Mouse (Mus musculus): Measurements from ENCODE around the gene 9030025P20Rik.
"Not testable (repeated sequence)": the region's sequence is repeated elsewhere in the genome, so short reads cannot be mapped to it uniquely, and the experiment has no call there.

The 9030025P20Rik gene

DNA sequence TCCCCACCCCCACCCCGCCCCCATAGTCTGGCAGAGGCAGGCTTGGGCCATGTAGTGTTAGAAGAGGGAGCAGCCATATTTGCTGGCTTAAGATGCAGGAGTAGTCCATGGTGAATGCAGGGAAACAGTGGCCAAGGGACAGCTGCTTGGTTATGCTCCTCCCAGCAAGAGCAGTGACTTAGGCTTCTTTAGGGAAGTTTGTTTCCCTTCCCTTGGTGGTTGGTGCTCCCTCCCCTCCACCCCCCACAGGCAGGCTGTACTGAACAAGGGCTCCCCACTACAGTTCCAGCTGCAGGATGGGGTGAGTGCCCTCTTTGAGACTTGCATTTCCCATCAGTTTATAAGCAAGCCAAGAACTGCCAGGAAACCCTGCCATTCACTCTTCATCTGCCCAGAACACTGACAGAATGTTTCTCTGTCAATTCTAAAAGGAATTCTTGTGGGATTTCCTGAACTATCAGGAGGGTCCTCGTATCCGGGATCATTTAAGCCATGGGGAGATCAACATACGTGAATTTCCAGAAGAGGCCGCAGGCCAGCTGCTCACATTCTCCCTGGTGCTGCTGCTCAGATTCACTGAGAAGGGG, 11.9 kb downstream of the 9030025P20Rik start:
- not testable (repeated sequence) for DNase-seq (ENCODE audit: low spot score in 2 of 2)

DNA sequence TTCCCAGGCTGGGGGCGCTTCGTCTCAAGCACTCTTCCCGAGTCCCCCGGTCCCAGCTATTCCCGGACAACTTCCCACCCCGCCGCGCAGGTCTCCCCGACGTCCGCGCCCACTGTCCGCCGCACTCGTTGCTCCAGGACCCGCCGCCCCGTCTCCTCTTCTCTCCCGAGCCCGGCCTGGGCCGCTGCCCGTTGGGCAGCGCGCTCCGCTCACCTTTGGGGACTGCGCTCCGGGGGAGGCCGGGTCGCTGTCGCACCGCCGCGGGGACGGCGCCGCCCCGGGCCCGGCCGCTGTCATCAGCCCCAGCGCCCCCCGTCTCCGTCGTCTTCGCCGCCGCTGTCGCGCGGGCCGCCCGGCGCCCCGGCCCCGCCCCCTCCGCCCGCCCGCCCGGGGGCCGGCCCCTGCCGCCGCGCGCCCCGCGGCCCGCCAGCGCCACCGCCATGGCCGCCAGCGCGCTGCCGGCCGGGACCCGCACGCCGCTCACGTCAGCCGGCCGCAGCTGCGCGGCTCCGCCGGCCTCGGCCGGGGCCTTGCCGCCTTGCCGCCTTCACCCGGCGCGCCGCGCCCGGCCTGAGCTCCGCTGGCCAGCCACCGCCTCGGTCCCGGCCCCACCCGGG, 14.4 kb downstream of the 9030025P20Rik start:
- DNase-seq (ENCODE audit: low spot score in 2 of 2) = not testable (repeated sequence)

DNA sequence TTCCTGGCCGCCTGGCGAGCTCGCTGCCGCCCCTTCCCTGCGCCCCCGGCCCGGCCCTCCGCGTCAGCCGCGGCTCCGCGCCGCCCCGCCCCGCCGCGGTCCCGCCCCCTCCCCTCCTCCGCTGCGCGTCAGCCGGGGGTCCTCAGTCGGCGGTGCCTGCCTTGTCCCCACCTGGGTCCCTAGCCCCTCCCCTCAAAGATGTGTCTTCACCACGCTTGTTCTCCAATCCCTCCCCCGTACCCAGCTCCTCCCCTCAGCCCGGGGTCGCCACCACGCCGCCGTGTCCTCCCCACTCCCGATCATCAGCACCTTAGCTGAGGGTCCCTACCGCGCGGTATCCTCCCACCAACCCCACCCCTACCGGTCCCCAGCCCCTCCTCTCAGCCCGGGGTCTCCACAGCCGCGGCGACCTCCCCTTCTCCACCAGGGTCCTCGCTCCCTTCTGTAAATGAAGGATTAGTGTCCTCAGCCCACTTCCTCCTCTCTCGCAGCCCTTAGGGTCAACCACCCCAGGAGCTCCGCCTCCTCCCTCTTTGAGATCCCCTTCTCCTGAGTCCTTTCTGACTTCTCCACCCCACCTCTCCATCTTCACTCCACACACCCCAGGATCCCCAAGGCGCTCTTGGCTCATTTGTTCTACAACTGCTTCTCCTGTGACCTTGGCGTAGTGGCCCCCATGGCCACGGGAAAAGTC, 15.0 kb downstream of the 9030025P20Rik start:
- not testable (repeated sequence) for DNase-seq (ENCODE audit: low spot score in 2 of 2)

DNA sequence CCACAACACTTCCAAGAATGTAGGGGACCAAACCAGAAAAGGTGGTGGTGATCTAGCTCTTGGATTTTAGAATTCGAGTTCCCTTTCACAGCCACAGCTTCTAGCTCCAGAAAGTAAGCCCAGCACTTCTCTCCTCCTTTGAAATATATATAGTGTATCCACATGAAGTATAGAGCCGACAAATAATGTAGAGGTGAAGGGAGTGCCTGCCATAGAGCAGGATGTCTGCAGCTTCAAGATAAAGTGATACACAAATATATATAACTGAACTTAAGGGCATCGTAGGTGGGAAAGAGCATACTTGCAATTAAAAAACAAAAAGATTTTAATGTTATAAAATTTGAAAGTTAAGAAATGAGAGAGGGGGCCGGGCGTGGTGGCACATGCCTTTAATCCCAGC, 15.9 kb downstream of the 9030025P20Rik start:
- DNase-seq (ENCODE audit: low spot score in 2 of 2) = not testable (repeated sequence)

DNA sequence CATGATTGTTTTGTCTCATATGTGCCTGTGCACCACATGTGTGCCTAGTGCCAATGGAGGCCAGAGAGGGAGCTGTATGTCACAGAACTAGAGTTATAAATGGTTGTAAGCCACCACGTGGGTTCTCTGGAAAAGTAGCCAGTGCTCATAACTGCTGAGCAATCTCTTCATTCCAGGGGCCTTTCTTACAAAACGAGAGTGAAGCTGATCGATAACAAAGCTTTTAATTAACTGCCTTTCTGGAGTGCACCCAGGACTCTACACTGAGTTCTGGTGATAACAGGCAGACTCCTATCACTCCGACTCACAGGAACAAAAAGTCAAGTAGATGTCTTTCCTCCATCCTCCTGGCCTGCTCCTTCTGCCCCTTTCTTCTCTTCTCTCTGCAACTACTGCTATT, 21.8 kb downstream of the 9030025P20Rik start:
- not testable (repeated sequence) for DNase-seq (ENCODE audit: low spot score in 2 of 2)

DNA sequence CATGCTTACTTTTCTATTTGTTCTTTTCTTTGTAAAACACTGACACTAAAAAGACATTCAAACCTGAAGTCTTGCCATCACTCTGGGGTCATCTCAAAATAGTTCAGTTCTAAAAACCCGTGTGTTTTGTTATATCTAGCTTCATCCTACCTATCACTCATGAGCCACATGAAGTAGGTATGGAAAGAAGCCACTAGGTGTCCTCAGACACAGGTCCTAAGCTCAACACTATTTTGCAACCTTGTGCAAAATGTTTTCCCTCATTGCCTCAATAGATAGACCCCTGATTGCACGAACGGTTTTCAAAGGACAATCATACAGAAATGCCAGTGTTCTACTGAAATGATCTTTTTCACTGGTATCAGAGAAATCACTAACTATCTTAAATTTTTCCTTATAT, 30.8 kb downstream of the 9030025P20Rik start:
- not testable (repeated sequence) for DNase-seq (ENCODE audit: low spot score in 2 of 2)

DNA sequence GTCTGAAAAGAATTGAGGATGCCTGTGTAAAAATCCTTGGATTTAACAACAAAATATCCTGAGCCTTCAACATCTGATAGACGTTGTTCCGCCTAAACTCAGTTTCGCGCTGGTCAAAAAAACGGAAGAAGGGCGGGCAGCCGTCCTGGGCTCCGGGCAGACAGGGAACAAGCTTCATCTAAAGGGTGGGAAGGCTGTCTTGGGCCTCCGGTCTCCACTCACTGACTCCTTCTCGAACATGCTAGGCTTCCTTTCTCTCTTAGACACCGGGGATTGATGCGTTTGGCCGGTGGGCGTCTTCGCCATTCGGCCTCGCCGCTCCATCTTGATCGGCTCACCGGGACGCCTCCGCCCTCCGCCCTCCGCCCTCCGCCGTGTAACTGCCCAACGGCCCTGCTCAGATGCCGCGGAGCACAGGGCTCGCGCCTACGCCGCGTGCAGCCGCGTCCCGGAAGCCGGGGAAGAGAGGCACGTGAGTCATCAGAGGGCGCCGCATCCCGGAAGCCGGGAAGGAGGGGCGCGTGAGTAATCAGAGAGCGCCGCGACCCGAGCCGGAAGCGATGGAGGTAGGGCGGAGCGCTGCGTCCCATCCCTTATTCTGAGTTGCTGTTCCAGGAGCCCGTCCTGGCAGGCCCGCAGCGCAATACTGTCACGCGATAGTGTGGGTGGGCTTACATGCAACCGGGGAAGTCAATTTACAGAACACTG, 31.6 kb downstream of the 9030025P20Rik start, which contains the start of gene Gm3435:
TSS of gene Gm3435 (plus strand) at position 471 of the 708 bp plus-strand sequence.
- not testable (repeated sequence) for DNase-seq (ENCODE audit: low spot score in 2 of 2)

DNA sequence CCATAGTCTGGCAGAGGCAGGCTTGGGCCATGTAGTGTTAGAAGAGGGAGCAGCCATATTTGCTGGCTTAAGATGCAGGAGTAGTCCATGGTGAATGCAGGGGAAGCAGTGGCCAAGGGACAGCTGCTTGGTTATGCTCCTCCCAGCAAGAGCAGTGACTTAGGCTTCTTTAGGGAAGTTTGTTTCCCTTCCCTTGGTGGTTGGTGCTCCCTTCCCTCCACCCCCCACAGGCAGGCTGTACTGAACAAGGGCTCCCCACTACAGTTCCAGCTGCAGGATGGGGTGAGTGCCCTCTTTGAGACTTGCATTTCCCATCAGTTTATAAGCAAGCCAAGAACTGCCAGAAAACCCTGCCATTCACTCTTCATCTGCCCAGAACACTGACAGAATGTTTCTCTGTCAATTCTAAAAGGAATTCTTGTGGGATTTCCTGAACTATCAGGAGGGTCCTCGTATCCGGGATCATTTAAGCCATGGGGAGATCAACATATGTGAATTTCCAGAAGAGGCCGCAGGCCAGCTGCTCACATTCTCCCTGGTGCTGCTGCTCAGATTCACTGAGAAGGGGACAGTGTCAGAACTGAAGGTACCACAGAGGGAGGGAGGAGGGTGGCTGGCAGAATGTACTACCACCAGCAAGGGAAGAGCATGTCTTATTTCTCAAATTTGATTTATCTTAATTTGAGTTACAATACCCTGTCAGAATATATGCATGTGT, 43.4 kb downstream of the 9030025P20Rik start:
- DNase-seq (ENCODE audit: low spot score in 2 of 2) = peak; percentile 19 to 37

DNA sequence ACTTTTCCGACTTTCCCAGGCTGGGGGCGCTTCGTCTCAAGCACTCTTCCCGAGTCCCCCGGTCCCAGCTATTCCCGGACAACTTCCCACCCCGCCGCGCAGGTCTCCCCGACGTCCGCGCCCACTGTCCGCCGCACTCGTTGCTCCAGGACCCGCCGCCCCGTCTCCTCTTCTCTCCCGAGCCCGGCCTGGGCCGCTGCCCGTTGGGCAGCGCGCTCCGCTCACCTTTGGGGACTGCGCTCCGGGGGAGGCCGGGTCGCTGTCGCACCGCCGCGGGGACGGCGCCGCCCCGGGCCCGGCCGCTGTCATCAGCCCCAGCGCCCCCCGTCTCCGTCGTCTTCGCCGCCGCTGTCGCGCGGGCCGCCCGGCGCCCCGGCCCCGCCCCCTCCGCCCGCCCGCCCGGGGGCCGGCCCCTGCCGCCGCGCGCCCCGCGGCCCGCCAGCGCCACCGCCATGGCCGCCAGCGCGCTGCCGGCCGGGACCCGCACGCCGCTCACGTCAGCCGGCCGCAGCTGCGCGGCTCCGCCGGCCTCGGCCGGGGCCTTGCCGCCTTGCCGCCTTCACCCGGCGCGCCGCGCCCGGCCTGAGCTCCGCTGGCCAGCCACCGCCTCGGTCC, 45.7 kb downstream of the 9030025P20Rik start:
- not testable (repeated sequence) for DNase-seq (ENCODE audit: low spot score in 2 of 2)

DNA sequence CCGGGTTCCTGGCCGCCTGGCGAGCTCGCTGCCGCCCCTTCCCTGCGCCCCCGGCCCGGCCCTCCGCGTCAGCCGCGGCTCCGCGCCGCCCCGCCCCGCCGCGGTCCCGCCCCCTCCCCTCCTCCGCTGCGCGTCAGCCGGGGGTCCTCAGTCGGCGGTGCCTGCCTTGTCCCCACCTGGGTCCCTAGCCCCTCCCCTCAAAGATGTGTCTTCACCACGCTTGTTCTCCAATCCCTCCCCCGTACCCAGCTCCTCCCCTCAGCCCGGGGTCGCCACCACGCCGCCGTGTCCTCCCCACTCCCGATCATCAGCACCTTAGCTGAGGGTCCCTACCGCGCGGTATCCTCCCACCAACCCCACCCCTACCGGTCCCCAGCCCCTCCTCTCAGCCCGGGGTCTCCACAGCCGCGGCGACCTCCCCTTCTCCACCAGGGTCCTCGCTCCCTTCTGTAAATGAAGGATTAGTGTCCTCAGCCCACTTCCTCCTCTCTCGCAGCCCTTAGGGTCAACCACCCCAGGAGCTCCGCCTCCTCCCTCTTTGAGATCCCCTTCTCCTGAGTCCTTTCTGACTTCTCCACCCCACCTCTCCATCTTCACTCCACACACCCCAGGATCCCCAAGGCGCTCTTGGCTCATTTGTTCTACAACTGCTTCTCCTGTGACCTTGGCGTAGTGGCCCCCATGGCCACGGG, 46.4 kb downstream of the 9030025P20Rik start:
- not testable (repeated sequence) for DNase-seq (ENCODE audit: low spot score in 2 of 2)

DNA sequence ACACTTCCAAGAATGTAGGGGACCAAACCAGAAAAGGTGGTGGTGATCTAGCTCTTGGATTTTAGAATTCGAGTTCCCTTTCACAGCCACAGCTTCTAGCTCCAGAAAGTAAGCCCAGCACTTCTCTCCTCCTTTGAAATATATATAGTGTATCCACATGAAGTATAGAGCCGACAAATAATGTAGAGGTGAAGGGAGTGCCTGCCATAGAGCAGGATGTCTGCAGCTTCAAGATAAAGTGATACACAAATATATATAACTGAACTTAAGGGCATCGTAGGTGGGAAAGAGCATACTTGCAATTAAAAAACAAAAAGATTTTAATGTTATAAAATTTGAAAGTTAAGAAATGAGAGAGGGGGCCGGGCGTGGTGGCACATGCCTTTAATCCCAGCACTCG, 47.2 kb downstream of the 9030025P20Rik start:
- DNase-seq (ENCODE audit: low spot score in 2 of 2) = not testable (repeated sequence)

DNA sequence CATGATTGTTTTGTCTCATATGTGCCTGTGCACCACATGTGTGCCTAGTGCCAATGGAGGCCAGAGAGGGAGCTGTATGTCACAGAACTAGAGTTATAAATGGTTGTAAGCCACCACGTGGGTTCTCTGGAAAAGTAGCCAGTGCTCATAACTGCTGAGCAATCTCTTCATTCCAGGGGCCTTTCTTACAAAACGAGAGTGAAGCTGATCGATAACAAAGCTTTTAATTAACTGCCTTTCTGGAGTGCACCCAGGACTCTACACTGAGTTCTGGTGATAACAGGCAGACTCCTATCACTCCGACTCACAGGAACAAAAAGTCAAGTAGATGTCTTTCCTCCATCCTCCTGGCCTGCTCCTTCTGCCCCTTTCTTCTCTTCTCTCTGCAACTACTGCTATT, 53.1 kb downstream of the 9030025P20Rik start:
- DNase-seq (ENCODE audit: low spot score in 2 of 2) = not testable (repeated sequence)

DNA sequence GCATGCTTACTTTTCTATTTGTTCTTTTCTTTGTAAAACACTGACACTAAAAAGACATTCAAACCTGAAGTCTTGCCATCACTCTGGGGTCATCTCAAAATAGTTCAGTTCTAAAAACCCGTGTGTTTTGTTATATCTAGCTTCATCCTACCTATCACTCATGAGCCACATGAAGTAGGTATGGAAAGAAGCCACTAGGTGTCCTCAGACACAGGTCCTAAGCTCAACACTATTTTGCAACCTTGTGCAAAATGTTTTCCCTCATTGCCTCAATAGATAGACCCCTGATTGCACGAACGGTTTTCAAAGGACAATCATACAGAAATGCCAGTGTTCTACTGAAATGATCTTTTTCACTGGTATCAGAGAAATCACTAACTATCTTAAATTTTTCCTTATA, 62.2 kb downstream of the 9030025P20Rik start:
- not testable (repeated sequence) for DNase-seq (ENCODE audit: low spot score in 2 of 2)

Data from spleen, postnatal 36 days (tissue).